Mouse (Mus musculus): Measurements from ENCODE around the gene Sdc3.
A peak's percentile ranks its signal among the peaks of the same experiment; 100 is the strongest.

Sdc3 gene

DNA sequence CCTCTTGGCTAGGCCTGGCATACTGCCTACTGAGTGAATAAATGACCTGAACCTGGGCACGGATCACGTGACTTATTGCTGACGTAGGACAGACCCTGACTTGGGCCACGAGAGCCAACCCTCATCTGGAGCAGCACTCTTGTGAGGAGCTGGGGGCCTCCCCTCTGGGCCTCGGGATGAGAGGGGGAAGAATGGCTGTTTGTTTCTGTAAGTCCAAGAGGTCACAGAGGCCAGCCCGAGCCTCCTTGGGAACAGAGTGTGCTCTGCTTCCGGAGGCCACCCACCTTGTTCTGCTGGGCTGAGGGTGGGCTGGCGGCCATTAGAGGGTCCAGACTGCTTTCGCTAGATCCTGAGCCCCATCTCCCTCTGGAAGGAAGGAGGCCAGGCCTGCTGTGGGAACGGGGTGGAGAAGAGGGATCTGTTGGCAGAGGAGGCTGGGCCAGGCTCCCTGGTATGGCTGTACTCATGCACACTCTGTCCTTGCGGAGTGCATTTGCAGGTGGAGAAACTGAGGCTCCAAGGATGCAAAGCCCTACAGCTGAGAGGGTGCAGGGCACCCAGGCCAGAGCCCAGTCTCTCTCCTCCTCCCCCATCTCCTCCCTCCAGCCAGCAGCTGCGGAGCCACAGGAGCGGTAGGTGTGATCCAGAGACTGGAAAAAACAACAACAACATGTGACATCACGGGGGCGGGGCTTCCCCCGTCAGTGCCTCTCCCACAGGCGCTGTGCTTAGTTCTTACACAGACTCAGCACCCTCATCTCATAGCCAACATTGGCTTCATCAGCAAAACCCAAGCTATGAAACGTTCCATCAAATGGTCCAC lies 36.7 kb downstream of the Sdc3 start:
- DNase-seq = no peak

- DNase-seq = no peak
Observed at GRCm38 (mm10) chr4:130834122-130834521, 41.8 kb downstream of the Sdc3 start.

DNA sequence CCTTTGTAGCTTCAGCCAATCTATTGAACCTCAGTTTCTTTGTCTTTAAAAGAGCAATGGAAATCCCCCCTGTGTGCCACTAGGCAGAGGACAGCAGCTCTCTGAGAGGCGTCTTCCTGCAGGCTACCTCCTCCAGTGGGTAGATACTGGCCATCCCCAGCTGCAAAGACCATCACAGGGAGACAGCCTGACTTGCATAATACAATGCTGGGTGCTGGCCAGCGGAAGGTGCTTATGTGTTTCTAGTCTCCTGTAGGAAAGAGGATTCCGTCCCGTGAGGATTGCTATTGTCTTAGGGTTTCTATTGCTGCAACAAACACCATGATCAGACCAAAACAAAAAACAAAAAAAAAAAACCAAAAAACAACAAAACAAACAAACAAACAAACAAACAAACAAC lies 43.2 kb downstream of the Sdc3 start:
- DNase-seq = no peak

- no peak for DNase-seq
Observed at GRCm38 (mm10) chr4:130836281-130837061, 44.1 kb downstream of the Sdc3 start.

DNA sequence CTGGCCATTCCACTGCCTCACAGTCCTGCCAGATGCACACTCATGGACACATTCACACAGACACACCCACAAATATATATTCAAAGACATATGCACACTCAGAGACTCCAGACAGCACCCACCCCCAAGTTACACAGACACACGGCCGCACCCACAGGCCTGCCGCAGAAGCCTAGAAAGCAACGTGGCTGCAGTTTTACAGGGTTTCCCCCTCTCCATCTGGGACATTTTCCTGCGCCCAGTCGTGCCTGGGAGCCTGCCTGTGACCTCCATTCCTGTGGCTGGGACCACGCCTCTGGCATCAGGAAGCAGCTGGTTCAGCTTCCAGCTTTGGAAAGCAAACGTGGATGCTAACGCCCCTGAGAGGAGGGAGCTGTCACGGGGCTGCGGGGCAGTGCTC lies 46.2 kb downstream of the Sdc3 start:
- no peak for DNase-seq

- DNase-seq = no peak
Observed at GRCm38 (mm10) chr4:130841107-130841840, 48.9 kb downstream of the Sdc3 start.

DNA sequence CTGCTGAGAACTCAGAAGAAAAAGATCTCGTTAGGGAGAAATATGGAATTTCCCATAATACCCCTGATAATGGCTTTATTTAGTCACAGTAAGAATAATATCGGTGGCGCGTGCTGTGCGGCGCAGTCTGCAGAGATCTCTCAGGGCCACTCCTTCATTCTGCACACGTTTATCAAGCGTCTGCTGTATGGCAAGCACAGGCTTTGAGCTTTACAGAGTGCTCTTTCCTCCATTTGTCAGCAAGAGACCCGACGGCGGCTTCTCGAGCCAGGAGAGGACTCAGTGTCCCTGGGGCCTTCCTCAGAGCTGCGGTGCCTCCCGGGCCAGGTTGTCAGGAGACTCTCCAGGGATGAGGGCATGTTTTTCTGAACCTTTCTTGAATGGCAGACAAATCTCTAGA lies 56.5 kb downstream of the Sdc3 start:
- no peak for DNase-seq

DNA sequence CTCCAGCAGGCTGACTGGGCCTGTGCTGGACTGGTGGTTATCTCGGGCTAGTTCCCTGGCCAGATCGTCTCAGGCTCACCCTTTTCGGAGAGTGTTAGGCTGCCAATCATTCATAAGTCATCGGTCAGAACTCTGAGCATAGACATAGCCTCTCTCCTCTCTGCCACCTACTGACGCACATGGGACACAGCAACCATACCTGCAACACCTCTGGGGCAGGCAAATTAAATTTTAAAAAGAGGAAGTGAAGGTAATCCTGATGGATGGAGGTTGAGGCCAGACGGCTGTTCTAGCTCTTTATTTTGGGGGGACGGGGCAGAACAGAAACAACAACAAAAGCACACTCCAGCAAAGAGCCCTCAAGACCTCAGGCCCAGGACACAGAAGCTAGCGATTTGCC lies 65.3 kb downstream of the Sdc3 start:
- no peak for DNase-seq

DNA sequence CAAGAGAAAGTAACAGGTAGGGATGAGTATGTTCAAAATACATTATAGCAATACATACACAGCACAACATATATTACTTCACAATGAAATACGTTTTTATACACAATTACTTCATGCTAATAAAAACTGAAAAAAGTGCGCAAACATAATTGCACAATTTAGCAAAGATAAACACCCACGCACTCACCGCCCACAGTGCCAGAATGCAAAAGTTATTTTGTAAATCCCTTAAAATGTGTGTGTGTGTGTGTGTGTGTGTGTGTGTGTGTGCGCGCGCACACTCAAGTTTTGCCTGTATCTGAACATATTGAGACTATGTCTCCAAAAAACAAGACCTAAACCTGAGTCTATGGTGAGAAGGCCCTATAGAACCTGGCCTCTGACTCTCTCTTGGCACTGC lies 66.5 kb downstream of the Sdc3 start:
- no peak for DNase-seq

- DNase-seq = no peak
Observed at GRCm38 (mm10) chr4:130859467-130859866, 67.1 kb downstream of the Sdc3 start.

DNA sequence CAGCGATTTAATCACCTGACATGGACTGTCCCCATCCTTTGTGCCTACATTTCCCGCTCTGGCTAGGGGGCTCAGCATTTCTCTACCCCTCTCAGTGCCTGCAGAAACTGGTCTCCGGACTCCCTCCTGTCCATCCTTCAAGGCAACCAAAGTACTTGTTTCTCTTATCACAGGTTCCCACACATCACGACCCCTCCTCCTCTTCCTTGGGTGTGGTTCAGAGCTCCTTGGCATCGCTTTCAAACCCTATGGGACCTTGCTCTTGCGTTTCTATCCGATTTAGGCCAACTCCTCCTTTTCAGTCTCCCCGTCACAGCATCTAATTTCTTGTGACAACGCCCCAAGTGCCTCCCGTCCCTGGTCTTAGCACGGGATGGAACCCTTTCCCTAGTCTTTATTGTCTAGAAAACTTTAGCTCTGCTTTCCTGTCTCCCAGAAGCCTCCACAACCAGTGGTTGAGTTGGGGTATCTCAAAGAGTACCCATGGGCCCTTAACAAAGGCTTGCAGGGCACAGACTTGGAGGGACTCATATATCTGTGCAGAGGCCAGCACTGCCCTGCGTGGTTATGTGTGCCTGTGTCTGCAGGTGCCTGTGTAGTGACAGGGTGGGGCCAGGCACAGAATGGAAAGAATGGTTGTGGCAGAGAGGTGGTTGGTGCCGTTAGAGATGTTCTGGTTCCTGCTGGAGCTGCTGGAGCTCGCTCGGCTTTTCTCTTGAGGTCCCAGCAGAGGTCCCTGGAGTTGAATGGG lies 68.7 kb downstream of the Sdc3 start:
- DNase-seq = no peak

GRCm38 (mm10) chr4:130861653-130862208 lies 69.4 kb downstream of the Sdc3 start:
- DNase-seq = peak; percentile 98

DNA sequence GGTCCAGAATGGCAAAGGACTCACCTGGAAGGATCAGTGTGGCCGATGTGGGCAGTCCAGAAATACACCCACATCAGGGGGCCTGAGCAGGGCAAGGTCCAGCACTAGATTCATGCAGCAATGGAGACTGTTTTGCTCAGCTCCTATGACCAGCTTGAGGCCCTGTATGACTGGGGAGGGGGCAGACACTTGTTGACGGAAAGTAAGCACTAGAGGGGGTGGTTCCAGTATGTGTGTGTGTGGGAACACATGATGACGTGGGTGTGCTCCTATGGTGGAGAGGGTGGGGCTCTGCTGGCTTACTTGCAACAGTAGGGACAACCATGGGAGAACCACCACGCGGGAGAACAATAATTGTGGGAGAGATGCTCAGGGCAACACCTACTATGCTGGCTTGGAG lies 70.2 kb downstream of the Sdc3 start:
- no peak for DNase-seq

- DNase-seq = no peak
Observed at GRCm38 (mm10) chr4:130865460-130865859, 73.1 kb downstream of the Sdc3 start.

- DNase-seq = no peak
Observed at GRCm38 (mm10) chr4:130865901-130866371, 73.6 kb downstream of the Sdc3 start.

GRCm38 (mm10) chr4:130867940-130868339 lies 75.6 kb downstream of the Sdc3 start:
- DNase-seq = no peak

DNA sequence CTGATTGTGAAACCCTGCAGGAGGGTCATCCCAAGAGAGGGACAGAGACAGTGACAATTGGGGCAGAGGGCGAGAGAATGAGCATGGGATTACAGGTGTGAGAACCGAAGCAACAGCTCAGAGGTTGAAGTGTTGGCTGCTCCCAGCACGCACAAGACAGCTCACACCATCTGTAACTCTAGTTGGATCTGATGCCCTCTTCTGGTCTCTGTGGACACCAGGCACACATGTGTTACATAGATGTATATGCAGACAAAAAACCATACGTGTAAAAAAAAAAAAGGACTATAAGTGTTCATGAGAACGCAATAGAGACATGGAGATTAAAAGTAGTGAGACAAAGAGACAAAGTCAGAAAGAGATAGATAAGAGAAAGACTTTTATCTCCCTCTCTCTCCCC lies 76.5 kb downstream of the Sdc3 start:
- no peak for DNase-seq

DNA sequence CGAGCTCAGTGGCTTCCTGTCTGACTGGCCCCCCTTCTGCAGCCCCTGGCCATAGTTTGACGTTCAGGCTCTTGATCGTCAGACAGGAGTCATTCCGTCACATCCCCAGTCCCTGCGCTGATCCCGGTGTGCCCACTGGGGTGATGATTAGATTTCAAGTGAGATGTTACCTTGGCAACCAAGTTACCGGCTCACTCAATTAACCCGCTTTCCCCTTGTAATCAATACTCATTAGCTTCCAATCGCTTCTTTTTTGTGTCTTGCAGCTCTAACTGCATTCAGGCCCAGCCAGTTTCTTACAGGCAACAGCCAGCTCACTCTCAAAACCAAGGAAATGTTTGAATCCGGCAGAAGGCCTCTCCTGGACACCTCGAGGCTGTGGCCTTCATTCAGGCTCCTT lies 80.1 kb downstream of the Sdc3 start:
- no peak for DNase-seq

DNA sequence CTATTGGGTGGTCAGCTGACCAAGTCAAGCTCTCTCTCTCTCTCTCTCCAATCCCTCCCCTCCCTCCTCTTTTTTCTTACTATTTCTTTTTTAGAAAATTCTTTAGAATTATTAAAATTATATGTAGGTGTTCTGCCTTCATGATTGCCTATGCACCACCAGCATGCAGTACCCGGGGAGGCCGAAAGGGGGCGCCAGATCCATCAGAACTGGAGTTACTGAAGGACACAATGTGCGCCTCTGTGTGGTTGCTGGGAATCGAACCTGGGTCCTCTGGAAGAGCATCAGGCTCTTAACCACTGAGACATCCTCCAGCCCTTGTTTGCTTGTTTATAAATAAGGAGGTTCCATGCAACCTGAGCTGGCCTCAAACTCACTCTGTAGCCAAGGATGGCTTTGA lies 81.1 kb downstream of the Sdc3 start:
- no peak for DNase-seq

DNA sequence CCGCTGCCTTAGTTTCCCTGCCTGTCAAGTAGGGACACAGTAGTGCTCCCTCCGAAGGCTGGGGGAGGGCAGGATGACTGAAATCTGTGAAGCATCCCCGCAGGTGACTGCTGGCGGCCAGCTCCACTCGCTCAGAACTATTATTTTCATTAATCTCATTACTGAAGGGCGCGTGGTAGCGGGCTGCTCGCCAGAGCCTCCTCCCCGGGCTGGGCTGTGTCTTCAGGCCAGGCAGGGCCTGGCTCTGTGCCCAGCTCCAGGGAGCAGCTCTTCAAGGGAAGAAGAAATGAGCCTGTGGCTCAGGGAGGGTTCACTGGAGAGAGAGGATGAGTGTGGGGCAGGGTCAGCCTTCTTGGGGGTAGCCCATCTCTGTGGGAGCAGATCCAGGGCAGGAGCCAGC lies 82.3 kb downstream of the Sdc3 start:
- peak; percentile 74 for DNase-seq

Measured in cerebellum, adult 8-10 months (tissue).